Mouse (Mus musculus) limb, embryonic 12.5 days (tissue): ENCODE results near the gene Rxra. TPM values are rescaled to one million over a fixed set of nuclear protein-coding genes. Genes with fewer than 3 reads are reported as not detected.

Experiments
- ATAC-seq: fragments of 200-750 bp; cut with Nextera tagmentation; 2 replicates; pipeline ENCODE4 v1.8.0; 2017; ENCODE audit warnings: low read depth, moderate TSS enrichment; ENCODE audit not compliant: insufficient number of reproducible peaks, insufficient read depth, low FRiP score, low TSS enrichment
- H3K27ac ChIP-seq: fragments of 300-500 bp; sonication (generic); 2 replicates; pipeline ENCODE4 v1.5.1; 2016; ENCODE audit warnings: mild to moderate bottlenecking, moderate library complexity
- H3K27me3 ChIP-seq: fragments of 300-500 bp; sonication (generic); 2 replicates; pipeline ENCODE4 v1.6.1; 2016; ENCODE audit warnings: mild to moderate bottlenecking, moderate library complexity
- H3K36me3 ChIP-seq: fragments of 300-500 bp; sonication (generic); 2 replicates; pipeline ENCODE4 v1.6.1; 2016; ENCODE audit warnings: mild to moderate bottlenecking, moderate library complexity
- H3K4me1 ChIP-seq: fragments of 300-500 bp; sonication (generic); replicated peaks from 2 replicates; pipeline ENCODE4 v1.6.1; 2016
- H3K4me2 ChIP-seq: fragments of 300-500 bp; sonication (generic); 2 replicates; pipeline ENCODE4 v1.6.1; 2016; ENCODE audit warnings: mild to moderate bottlenecking, moderate library complexity
- H3K4me3 ChIP-seq: fragments of 300-500 bp; sonication (generic); replicated peaks from 2 replicates; pipeline ENCODE4 v1.5.1; 2016; ENCODE audit warnings: mild to moderate bottlenecking
- H3K9ac ChIP-seq: fragments of 300-500 bp; sonication (generic); replicated peaks from 2 replicates; pipeline ENCODE4 v1.6.1; 2016; ENCODE audit warnings: mild to moderate bottlenecking, moderate library complexity
- H3K9me3 ChIP-seq: fragments of 300-500 bp; sonication (generic); 2 replicates; pipeline ENCODE4 v1.6.1; 2016; ENCODE audit warnings: mild to moderate bottlenecking, moderate library complexity
- WGBS: fragments of 180-500 bp; shearing (Covaris S2); methylation state at CpG from one replicate; pipeline ENCODE4 v1.1.7; 2016; 5-methylcytosine and 5-hydroxymethylcytosine counted together
- polyA plus RNA-seq: library from polyadenylated mRNA; unstranded; fragments of >200 nt; fragmentation: Nextera tagmentation; extraction: Ambion mirVana; gene quantifications from 2 replicates; pipeline ENCODE4 v1.2.1, GENCODE M21; 2016

Rxra gene
- polyA plus RNA-seq, 1 experiment from 2014 or later: 15.3 TPM

- Histone ChIP-seq H3K9me3 (no peaks in the 10 kb centered on the region), H3K9ac (no peak overlapping the region), H3K4me3 (no peak overlapping the region), H3K4me2 (peak overlapping the region; percentile 28), H3K36me3 (no peaks in the 10 kb centered on the region), H3K4me1 (peaks cover 57% of the 10 kb centered on the region), H3K27me3 (no peaks in the 10 kb centered on the region), H3K27ac (peak overlapping the region; percentile 31; the same call in 1 of the 2 replicates)
- WGBS: 14% methylated on average over 5 of the region's 5 CpGs
- no peak for ATAC-seq
These were observed 93.5 kb downstream of the Rxra start for GRCm38 (mm10) chr2:27769701-27770100.

GRCm38 (mm10) chr2:27770205-27770604 lies 94.0 kb downstream of the Rxra start:
- Histone ChIP-seq H3K4me1 (peaks cover 60% of the 10 kb centered on the region), H3K4me2 (no peak overlapping the region), H3K27ac (0 out of 2 replicates have a peak overlapping the region, but pooled peaks have one; percentile 31), H3K27me3 (no peaks in the 10 kb centered on the region), H3K9me3 (no peaks in the 10 kb centered on the region), H3K9ac (no peak overlapping the region), H3K4me3 (no peak overlapping the region), H3K36me3 (no peaks in the 10 kb centered on the region)
- WGBS: 3% methylated on average over 4 of the region's 4 CpGs
- ATAC-seq: no peak

- H3K4me1 ChIP-seq: peaks cover 65% of the 10 kb centered on the region
- no peak overlapping the region for H3K9ac ChIP-seq
- H3K27me3 ChIP-seq: no peaks in the 10 kb centered on the region
- no peaks in the 10 kb centered on the region for H3K36me3 ChIP-seq
- 31% methylated on average over 7 of the region's 7 CpGs for WGBS
- ATAC-seq: no peak
- H3K4me3 ChIP-seq: no peak overlapping the region
- no peak overlapping the region for H3K27ac ChIP-seq
- H3K9me3 ChIP-seq: no peaks in the 10 kb centered on the region
- H3K4me2 ChIP-seq: no peak overlapping the region
These were observed 95.7 kb downstream of the Rxra start for GRCm38 (mm10) chr2:27771936-27772335.

- ATAC-seq: no peak
- peaks cover 61% of the 10 kb centered on the region for H3K4me1 ChIP-seq
- H3K9me3 ChIP-seq: no peaks in the 10 kb centered on the region
These were observed 96.7 kb downstream of the Rxra start for GRCm38 (mm10) chr2:27772841-27773388.

GRCm38 (mm10) chr2:27773980-27774730 lies 97.9 kb downstream of the Rxra start:
- WGBS: 24% methylated on average over 24 of the region's 24 CpGs
- 0 out of 2 replicates have a peak overlapping the region, but pooled peaks have one; percentile 8 for H3K9ac ChIP-seq
- no peaks in the 10 kb centered on the region for H3K36me3 ChIP-seq
- H3K27me3 ChIP-seq: no peaks in the 10 kb centered on the region
- peak; percentile 45 for ATAC-seq
- no peak overlapping the region for H3K4me3 ChIP-seq
- peak overlapping the region; percentile 96 for H3K27ac ChIP-seq
- no peaks in the 10 kb centered on the region for H3K9me3 ChIP-seq
- peaks cover 58% of the 10 kb centered on the region for H3K4me1 ChIP-seq
- H3K4me2 ChIP-seq: peak overlapping the region; percentile 32

More at GRCm38 (mm10) chr2:27772841-27773388, 96.7 kb downstream of the Rxra start:
- Histone ChIP-seq H3K27ac (peak overlapping the region; percentile 96; the same call in 1 of the 2 replicates), H3K4me2 (no peak overlapping the region), H3K36me3 (no peaks in the 10 kb centered on the region), H3K9ac (no peak overlapping the region), H3K27me3 (no peaks in the 10 kb centered on the region), H3K4me3 (no peak overlapping the region)
- WGBS: 44% methylated on average over 7 of the region's 7 CpGs

GRCm38 (mm10) chr2:27775006-27775405 lies 98.8 kb downstream of the Rxra start:
- Histone ChIP-seq H3K9me3 (no peaks in the 10 kb centered on the region), H3K9ac (no peak overlapping the region), H3K27me3 (no peaks in the 10 kb centered on the region), H3K4me3 (no peak overlapping the region), H3K27ac (peak overlapping the region; percentile 96), H3K4me2 (no peak overlapping the region; the same call in 1 of the 2 replicates), H3K36me3 (no peaks in the 10 kb centered on the region), H3K4me1 (peaks cover 50% of the 10 kb centered on the region)
- no peak for ATAC-seq
- WGBS: 85% methylated on average over 10 of the region's 10 CpGs

GRCm38 (mm10) chr2:27775625-27776024 lies 99.4 kb downstream of the Rxra start:
- Histone ChIP-seq H3K36me3 (no peaks in the 10 kb centered on the region), H3K9ac (no peak overlapping the region), H3K4me2 (no peak overlapping the region), H3K9me3 (no peaks in the 10 kb centered on the region), H3K4me1 (peaks cover 44% of the 10 kb centered on the region), H3K27me3 (no peaks in the 10 kb centered on the region), H3K4me3 (no peak overlapping the region), H3K27ac (peak overlapping the region; percentile 96)
- 51% methylated on average over 5 of the region's 5 CpGs for WGBS
- ATAC-seq: no peak

GRCm38 (mm10) chr2:27777756-27778155 lies 101.5 kb downstream of the Rxra start:
- H3K27me3 ChIP-seq: no peaks in the 10 kb centered on the region
- peaks cover 30% of the 10 kb centered on the region for H3K4me1 ChIP-seq
- whole genome bisulfite sequencing: 71% methylated on average over 2 of the region's 2 CpGs
- no peak overlapping the region for H3K9ac ChIP-seq
- no peak overlapping the region for H3K27ac ChIP-seq
- no peaks in the 10 kb centered on the region for H3K9me3 ChIP-seq
- H3K36me3 ChIP-seq: no peaks in the 10 kb centered on the region
- H3K4me2 ChIP-seq: no peak overlapping the region
- no peak for ATAC-seq
- H3K4me3 ChIP-seq: no peak overlapping the region

- Histone ChIP-seq H3K27ac (no peak overlapping the region), H3K4me1 (peaks cover 25% of the 10 kb centered on the region), H3K27me3 (no peaks in the 10 kb centered on the region), H3K9ac (no peak overlapping the region), H3K4me2 (no peak overlapping the region), H3K36me3 (no peaks in the 10 kb centered on the region), H3K4me3 (no peak overlapping the region), H3K9me3 (no peaks in the 10 kb centered on the region)
- ATAC-seq: no peak
- 61% methylated on average over 6 of the region's 6 CpGs for WGBS
These were observed 102.0 kb downstream of the Rxra start for GRCm38 (mm10) chr2:27778289-27778688.

- H3K4me1 ChIP-seq: peaks cover 14% of the 10 kb centered on the region
- H3K36me3 ChIP-seq: no peaks in the 10 kb centered on the region
- H3K27me3 ChIP-seq: no peaks in the 10 kb centered on the region
- 80% methylated on average over 9 of the region's 9 CpGs for WGBS
- H3K9me3 ChIP-seq: no peaks in the 10 kb centered on the region
- no peak overlapping the region for H3K4me3 ChIP-seq
- no peak overlapping the region for H3K27ac ChIP-seq
- H3K9ac ChIP-seq: no peak overlapping the region
- ATAC-seq: no peak
- H3K4me2 ChIP-seq: no peak overlapping the region
These were observed 103.1 kb downstream of the Rxra start for GRCm38 (mm10) chr2:27779291-27779866.

- H3K27ac ChIP-seq: no peak overlapping the region
- WGBS: 90% methylated on average over 7 of the region's 7 CpGs
- no peak overlapping the region for H3K4me3 ChIP-seq
- no peak for ATAC-seq
- H3K4me1 ChIP-seq: peaks cover 6% of the 10 kb centered on the region
- H3K4me2 ChIP-seq: no peak overlapping the region
- H3K27me3 ChIP-seq: no peaks in the 10 kb centered on the region
- no peak overlapping the region for H3K9ac ChIP-seq
- no peaks in the 10 kb centered on the region for H3K36me3 ChIP-seq
- no peaks in the 10 kb centered on the region for H3K9me3 ChIP-seq
These were observed 103.9 kb downstream of the Rxra start for GRCm38 (mm10) chr2:27780162-27780561.
